ENCODE assay signal across 8 mouse cellular contexts in the genomic region with DNA sequence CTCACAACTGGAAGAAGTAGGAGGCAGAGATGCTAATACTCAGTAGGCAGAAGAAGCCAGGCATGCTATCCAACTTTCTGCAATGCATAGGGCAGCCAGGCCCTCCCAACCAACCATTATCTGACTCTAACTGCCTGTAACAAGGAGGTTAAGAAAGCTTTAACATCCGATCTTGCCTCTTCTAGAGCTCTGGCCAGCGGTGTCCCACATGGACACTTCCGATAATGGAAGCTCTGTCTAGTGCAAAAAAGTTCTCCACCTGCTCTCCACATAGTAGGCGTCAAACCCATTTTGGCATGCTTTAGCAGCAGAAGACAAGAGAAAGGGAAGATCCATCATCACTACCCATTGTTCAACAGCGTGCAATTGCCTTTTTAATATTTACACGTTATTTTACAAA. TPM values are rescaled to one million over a fixed set of nuclear protein-coding genes. Genes with fewer than 3 reads are reported as not detected.
DNase-seq lines count a peak whose midpoint lies in the region; ATAC-seq and TF ChIP-seq lines count a peak whose summit lies in the region.

No protein-coding gene starts in this region.

- peak overlapping the region; percentile 84 for H3K4me3 ChIP-seq in lung, embryonic 16.5 days (ENCODE audit: low read length)
- peak overlapping the region; percentile 96 for H3K4me3 ChIP-seq in embryonic facial prominence, embryonic 15.5 days (replicated peaks)
- H3K4me3 ChIP-seq in limb, embryonic 14.5 days (replicated peaks; ENCODE audit: low read length), result peak overlapping the region; percentile 97

- TF ChIP-seq POLR2A in limb, embryonic 14.5 days (IDR thresholded peaks at IDR 0.05; ENCODE audit: borderline replicate concordance, extremely low read depth, insufficient read depth, insufficient read length), result no peak

- H3K36me3 ChIP-seq in lung, embryonic 16.5 days (ENCODE audit: control insufficient read depth, insufficient read depth, low read length), result peaks cover 15% of the 10 kb centered on the region; the same call in 1 of the 2 replicates
- peaks cover 34% of the 10 kb centered on the region for H3K36me3 ChIP-seq in embryonic facial prominence, embryonic 15.5 days
- H3K36me3 ChIP-seq in limb, embryonic 14.5 days (ENCODE audit: control insufficient read depth, insufficient read depth, low read length), result peaks cover 39% of the 10 kb centered on the region

- H3K27me3 ChIP-seq in lung, embryonic 16.5 days (ENCODE audit: control insufficient read depth, insufficient read depth, low read depth, low read length), result no peaks in the 10 kb centered on the region
- H3K27me3 ChIP-seq in embryonic facial prominence, embryonic 15.5 days, result no peaks in the 10 kb centered on the region
- H3K27me3 ChIP-seq in limb, embryonic 14.5 days (ENCODE audit: control insufficient read depth, insufficient read depth, low read length), result no peaks in the 10 kb centered on the region

- no peaks in the 10 kb centered on the region for H3K9me3 ChIP-seq in lung, embryonic 16.5 days (ENCODE audit: control insufficient read depth, low read length)
- H3K9me3 ChIP-seq in embryonic facial prominence, embryonic 15.5 days (replicated peaks), result no peaks in the 10 kb centered on the region
- H3K9me3 ChIP-seq in limb, embryonic 14.5 days (ENCODE audit: control insufficient read depth, low read length), result no peaks in the 10 kb centered on the region

- H3K4me2 ChIP-seq in lung, embryonic 16.5 days (ENCODE audit: low read depth, low read length), result peak overlapping the region; percentile 71
- peak overlapping the region; percentile 89 for H3K4me2 ChIP-seq in embryonic facial prominence, embryonic 15.5 days (replicated peaks)
- H3K4me2 ChIP-seq in limb, embryonic 14.5 days (replicated peaks; ENCODE audit: low read depth, low read length, severe bottlenecking), result peak overlapping the region; percentile 92

- 2% methylated on average over 6 of the region's 6 CpGs for WGBS in lung, embryonic 16.5 days
- 1% methylated on average over 6 of the region's 6 CpGs for WGBS in embryonic facial prominence, embryonic 15.5 days
- 6% methylated on average over 6 of the region's 6 CpGs for WGBS in limb, embryonic 14.5 days

- no peak for DNase-seq in lung, postnatal 25 days (ENCODE audit: low spot score)
- no peak for DNase-seq in limb, embryonic 14.5 days (ENCODE audit: low spot score)
- DNase-seq in retina, postnatal 1 day, result peak; percentile 5
- no peak for DNase-seq in right cerebral cortex, postnatal 14 days
- DNase-seq in frontal cortex, postnatal 25 days (ENCODE audit: low spot score in 2 of 2), result no peak
- no peak for DNase-seq in left cerebral cortex, adult 18-20 months (ENCODE audit: low spot score in 2 of 2)

- peak overlapping the region; percentile 93 for H3K9ac ChIP-seq in lung, embryonic 16.5 days (ENCODE audit: low read length)
- peak overlapping the region; percentile 92 for H3K9ac ChIP-seq in embryonic facial prominence, embryonic 15.5 days
- H3K9ac ChIP-seq in limb, embryonic 14.5 days (ENCODE audit: low read depth, low read length, severe bottlenecking), result peak overlapping the region; percentile 98

- no peak for ATAC-seq in lung, embryonic 16.5 days (ENCODE audit: low read depth)
- ATAC-seq in embryonic facial prominence, embryonic 15.5 days (ENCODE audit: insufficient number of reproducible peaks, low FRiP score, low TSS enrichment, low read depth), result no peak
- no peak for ATAC-seq in limb, embryonic 14.5 days (ENCODE audit: low FRiP score, low read depth)

- peaks cover 13% of the 10 kb centered on the region for H3K4me1 ChIP-seq in lung, embryonic 16.5 days (replicated peaks; ENCODE audit: control insufficient read depth, insufficient read depth, low read length)
- H3K4me1 ChIP-seq in embryonic facial prominence, embryonic 15.5 days, result peaks cover 38% of the 10 kb centered on the region
- peaks cover 22% of the 10 kb centered on the region for H3K4me1 ChIP-seq in limb, embryonic 14.5 days (ENCODE audit: control insufficient read depth, insufficient read depth, low read length)

- no peak overlapping the region for H3K27ac ChIP-seq in lung, embryonic 16.5 days (ENCODE audit: low read length)
- H3K27ac ChIP-seq in embryonic facial prominence, embryonic 15.5 days (replicated peaks), result no peak overlapping the region
- H3K27ac ChIP-seq in limb, embryonic 14.5 days (replicated peaks; ENCODE audit: low read depth, low read length), result no peak overlapping the region

RNA-seq across cellular contexts. Expression of a gene that starts 1.1 kb away (rescaled TPM):
- polyA plus RNA-seq in lung, embryonic 16.5 days (2015; fragmentation: Nextera tagmentation; extraction: Ambion mirVana), result 18.2 and 25.8 TPM in 2 replicates
- 14.8 and 16.8 TPM in 2 replicates for polyA plus RNA-seq in embryonic facial prominence, embryonic 15.5 days (2015; fragmentation: Nextera tagmentation; extraction: Ambion mirVana)
- 12.4 and 14.8 TPM in 2 replicates for polyA plus RNA-seq in limb, embryonic 14.5 days (2012; rRNA removed)
- 11.4 and 11.5 TPM in 2 replicates for polyA plus RNA-seq in limb, embryonic 14.5 days (2014; fragmentation: Nextera tagmentation; extraction: Ambion mirVana)
- total RNA-seq in left cerebral cortex, adult 18-20 months (2021), result 10 to 100 TPM; 19.6 to 19.9 TPM

RNA-seq across cellular contexts. Expression of a gene that starts 1.3 kb away (rescaled TPM):
- polyA plus RNA-seq in lung, embryonic 16.5 days (2015; fragmentation: Nextera tagmentation; extraction: Ambion mirVana), result 197 and 224 TPM in 2 replicates
- 209 and 213 TPM in 2 replicates for polyA plus RNA-seq in embryonic facial prominence, embryonic 15.5 days (2015; fragmentation: Nextera tagmentation; extraction: Ambion mirVana)
- polyA plus RNA-seq in limb, embryonic 14.5 days (2012; rRNA removed), result 91.1 and 101 TPM in 2 replicates
- 226 and 237 TPM in 2 replicates for polyA plus RNA-seq in limb, embryonic 14.5 days (2014; fragmentation: Nextera tagmentation; extraction: Ambion mirVana)
- 10 to 100 TPM; 73.3 to 77.0 TPM for total RNA-seq in left cerebral cortex, adult 18-20 months (2021)

RNA-seq across cellular contexts. Expression of a gene that starts 48.2 kb away (rescaled TPM):
- 56.5 and 57.2 TPM in 2 replicates for polyA plus RNA-seq in lung, embryonic 16.5 days (2015; fragmentation: Nextera tagmentation; extraction: Ambion mirVana)
- 56.7 and 62.4 TPM in 2 replicates for polyA plus RNA-seq in embryonic facial prominence, embryonic 15.5 days (2015; fragmentation: Nextera tagmentation; extraction: Ambion mirVana)
- polyA plus RNA-seq in limb, embryonic 14.5 days (2012; rRNA removed), result 100 and 103 TPM in 2 replicates
- polyA plus RNA-seq in limb, embryonic 14.5 days (2014; fragmentation: Nextera tagmentation; extraction: Ambion mirVana), result 69.1 and 75.8 TPM in 2 replicates
- total RNA-seq in left cerebral cortex, adult 18-20 months (2021), result 10 to 100 TPM; 59.0 to 69.1 TPM
